Mouse (Mus musculus): ENCODE results near the gene Atp8a2.

- no peak for TF ChIP-seq HCFC1 (IDR thresholded peaks at IDR 0.05; ENCODE audit: borderline replicate concordance, insufficient read depth, low read length)
- no peak for TF ChIP-seq MAFK (IDR thresholded peaks at IDR 0.05; ENCODE audit: insufficient read depth, low read depth, low read length)
Measured at GRCm38 (mm10) chr14:60152373-60152772, 44.6 kb downstream of the Atp8a2 start.
